Mouse (Mus musculus) CH12.LX (cell line): ENCODE results near the gene Inpp5d.

Experiments used
- CHD1 ChIP-seq: IDR thresholded peaks from 2 replicates; pipeline ENCODE4 v1.6.1; 2012; ENCODE audit warnings: low read depth, low read length, improper control_type of control experiment, inconsistent platforms
- CTCF ChIP-seq, 2 experiments: IDR thresholded peaks in 1 of 2; conservative IDR thresholded peaks in 1 of 2; 2 replicates each; pipeline ENCODE4 v1.5.1; 2011 to 2012; ENCODE audit warnings: low read depth in 2 of 2, low read length in 2 of 2, improper control_type of control experiment in 1 of 2, inconsistent platforms in 1 of 2, mild to moderate bottlenecking in 1 of 2, moderate library complexity in 1 of 2
- ETS1 ChIP-seq: conservative IDR thresholded peaks from 2 replicates; pipeline ENCODE4 v1.6.1; 2012; ENCODE audit warnings: low read depth, mild to moderate bottlenecking, inconsistent platforms, low read length, improper control_type of control experiment, moderate library complexity
- NELFE ChIP-seq: IDR thresholded peaks from 2 replicates; pipeline ENCODE4 v1.6.1; 2011; ENCODE audit warnings: low read depth, low read length, improper control_type of control experiment
- ZC3H11A ChIP-seq: IDR thresholded peaks from 2 replicates; pipeline ENCODE4 v1.6.1; 2012; ENCODE audit warnings: low read depth, mild to moderate bottlenecking, inconsistent platforms, low read length, improper control_type of control experiment

- TF ChIP-seq NELFE: no peak
- no peak for TF ChIP-seq CTCF (conservative IDR thresholded peaks at IDR 0.05 in 1 of 2, IDR thresholded peaks at IDR 0.05 in 1 of 2; ENCODE audit: low read depth in 2 of 2, low read length in 2 of 2)
- no peak for TF ChIP-seq ZC3H11A
- TF ChIP-seq ETS1: no peak
- TF ChIP-seq CHD1: no peak
Observed at GRCm38 (mm10) chr1:87765741-87766140, 145.6 kb downstream of the Inpp5d start.
